Mouse (Mus musculus): ENCODE data around the gene Prnp.

Gene Prnp

GRCm38 (mm10) chr2:131906846-131907245 lies 2.9 kb upstream of the Prnp start:
- no peak for DNase-seq (ENCODE audit: low read depth)

GRCm38 (mm10) chr2:131907311-131907710 lies 2.4 kb upstream of the Prnp start:
- DNase-seq (ENCODE audit: low read depth): no peak

- no peak for DNase-seq (ENCODE audit: low read depth)
These were observed 1.3 kb upstream of the Prnp start for GRCm38 (mm10) chr2:131908351-131908861.

GRCm38 (mm10) chr2:131908906-131909305 lies 822 bp upstream of the Prnp start:
- no peak for DNase-seq (ENCODE audit: low read depth)

GRCm38 (mm10) chr2:131910847-131911246 lies 1.1 kb downstream of the Prnp start:
- DNase-seq (ENCODE audit: low read depth): no peak

GRCm38 (mm10) chr2:131911341-131911740 lies 1.6 kb downstream of the Prnp start:
- no peak for DNase-seq (ENCODE audit: low read depth)

- no peak for DNase-seq (ENCODE audit: low read depth)
These were observed 3.0 kb downstream of the Prnp start for GRCm38 (mm10) chr2:131912526-131913258.

GRCm38 (mm10) chr2:131932275-131932902 lies 22.7 kb downstream of the Prnp start:
- DNase-seq (ENCODE audit: low read depth): no peak

- DNase-seq (ENCODE audit: low read depth): no peak
These were observed 23.3 kb downstream of the Prnp start for GRCm38 (mm10) chr2:131933013-131933412.

GRCm38 (mm10) chr2:131933598-131933997 lies 23.9 kb downstream of the Prnp start:
- DNase-seq (ENCODE audit: low read depth): no peak

GRCm38 (mm10) chr2:131934243-131934642 lies 24.5 kb downstream of the Prnp start:
- DNase-seq (ENCODE audit: low read depth): no peak

- peak; percentile 59 for DNase-seq (ENCODE audit: low read depth)
These were observed 25.8 kb downstream of the Prnp start for GRCm38 (mm10) chr2:131935390-131936105.

- DNase-seq (ENCODE audit: low read depth): no peak
These were observed 26.7 kb downstream of the Prnp start for GRCm38 (mm10) chr2:131936410-131936809.

GRCm38 (mm10) chr2:131939404-131940111 lies 29.8 kb downstream of the Prnp start:
- DNase-seq (ENCODE audit: low read depth): peak; percentile 44

- no peak for DNase-seq (ENCODE audit: low read depth)
These were observed 30.8 kb downstream of the Prnp start for GRCm38 (mm10) chr2:131940506-131940905.

GRCm38 (mm10) chr2:131941501-131941900 lies 31.8 kb downstream of the Prnp start:
- no peak for DNase-seq (ENCODE audit: low read depth)

- DNase-seq (ENCODE audit: low read depth): no peak
These were observed 34.6 kb downstream of the Prnp start for GRCm38 (mm10) chr2:131944370-131944769.

- no peak for DNase-seq (ENCODE audit: low read depth)
These were observed 35.5 kb downstream of the Prnp start for GRCm38 (mm10) chr2:131945225-131945624.

GRCm38 (mm10) chr2:131945765-131946164 lies 36.0 kb downstream of the Prnp start:
- DNase-seq (ENCODE audit: low read depth): no peak

GRCm38 (mm10) chr2:131946351-131946750 lies 36.6 kb downstream of the Prnp start:
- no peak for DNase-seq (ENCODE audit: low read depth)

GRCm38 (mm10) chr2:131948156-131948555 lies 38.4 kb downstream of the Prnp start:
- no peak for DNase-seq (ENCODE audit: low read depth)

All from c-Kit-positive CD71-negative TER-119-negative erythroid progenitor cells, embryonic 14.5 days (primary cell).